Mouse (Mus musculus): ENCODE measurements around the gene Cnnm4. TPM values are rescaled to one million over a fixed set of nuclear protein-coding genes. Genes with fewer than 3 reads are reported as not detected.

Gene Cnnm4
- polyA plus RNA-seq, 1 experiment from 2014 or later, result 9.3 TPM

DNA sequence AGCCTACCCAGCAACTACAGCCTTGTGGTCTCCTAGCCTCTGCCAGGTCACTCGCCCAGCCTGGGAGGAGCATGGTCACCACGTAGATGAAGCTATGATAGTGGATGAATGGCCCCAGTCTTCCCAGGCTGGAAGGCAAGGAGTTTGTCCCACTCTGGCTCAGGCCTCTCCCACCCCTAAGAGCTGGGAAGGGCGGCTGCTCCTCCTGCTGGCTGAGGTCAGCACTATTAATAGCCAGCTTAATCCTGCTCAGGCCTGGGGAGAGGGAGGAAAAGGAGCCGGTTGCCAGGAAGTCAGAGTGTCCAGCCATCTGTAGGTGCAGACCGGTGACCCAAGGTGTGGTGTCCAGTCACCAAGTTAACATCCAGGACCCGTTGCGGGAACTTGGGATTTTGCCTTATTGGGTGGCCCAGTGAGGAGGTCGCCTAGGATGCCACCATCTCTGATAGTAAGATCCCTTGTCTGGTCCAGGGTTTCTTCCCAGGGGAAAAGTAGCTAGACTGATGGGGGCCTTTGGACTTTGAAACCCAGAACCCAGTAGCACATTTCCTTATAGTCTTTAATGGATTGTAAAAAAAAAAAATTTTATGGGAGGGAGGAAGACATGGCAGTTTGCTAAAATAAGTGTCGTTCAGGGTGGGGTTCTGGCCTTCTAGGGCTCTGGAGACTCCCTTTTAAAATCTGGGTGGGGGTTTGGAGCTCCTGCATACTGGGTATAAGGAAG lies 21.2 kb downstream of the Cnnm4 start:
- peak; percentile 89 for DNase-seq (ENCODE audit: low spot score)
- H3K27me3 ChIP-seq (replicated peaks; ENCODE audit: insufficient read depth, low read length), result no peaks in the 10 kb centered on the region
- TF ChIP-seq CTCF (IDR thresholded peaks at IDR 0.05) (peak; percentile 87), EP300 (IDR thresholded peaks at IDR 0.05) (no peak)
- H3K4me1 ChIP-seq (ENCODE audit: insufficient read depth, low read depth, low read length), result no peaks in the 10 kb centered on the region
- no peak overlapping the region for H3K27ac ChIP-seq (ENCODE audit: low read length)
- no peak overlapping the region for H3K4me2 ChIP-seq (replicated peaks; ENCODE audit: low read depth, low read length)
- H3K4me3 ChIP-seq (ENCODE audit: low read depth, low read length), result no peak overlapping the region
- 34% methylated on average over 9 of the region's 9 CpGs for WGBS
- H3K36me3 ChIP-seq (ENCODE audit: insufficient read depth, low read length), result no peaks in the 10 kb centered on the region
- H3K9ac ChIP-seq (replicated peaks; ENCODE audit: low read depth), result no peak overlapping the region
- ATAC-seq, result peak; percentile 97
- H3K9me3 ChIP-seq (ENCODE audit: low read length), result no peaks in the 10 kb centered on the region

DNA sequence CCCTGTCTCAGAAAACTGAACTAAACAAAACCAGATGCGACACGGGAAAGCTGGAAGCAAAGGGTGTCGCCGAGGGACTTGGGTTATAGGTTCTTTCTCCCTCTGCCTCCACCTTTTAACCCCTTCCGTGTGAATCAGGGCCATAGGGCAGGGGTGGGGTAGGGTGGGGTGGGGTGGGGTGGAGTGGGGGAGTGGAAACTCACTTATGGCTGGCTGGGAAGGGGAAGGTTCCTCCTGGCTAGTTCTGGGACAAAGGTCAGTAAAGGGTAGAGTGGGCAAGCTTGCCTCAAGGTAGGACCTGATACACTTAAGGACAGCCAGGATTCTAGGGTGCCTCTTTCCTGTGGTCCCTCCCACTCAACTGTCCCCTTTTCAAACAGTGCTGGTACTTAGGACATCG lies 21.9 kb downstream of the Cnnm4 start:
- ATAC-seq, result no peak
- TF ChIP-seq CTCF (IDR thresholded peaks at IDR 0.05) (no peak), EP300 (IDR thresholded peaks at IDR 0.05) (no peak)
- no peaks in the 10 kb centered on the region for H3K36me3 ChIP-seq (ENCODE audit: insufficient read depth, low read length)
- H3K9ac ChIP-seq (replicated peaks; ENCODE audit: low read depth), result no peak overlapping the region
- no peak overlapping the region for H3K4me2 ChIP-seq (replicated peaks; ENCODE audit: low read depth, low read length)
- no peaks in the 10 kb centered on the region for H3K27me3 ChIP-seq (replicated peaks; ENCODE audit: insufficient read depth, low read length)
- 65% methylated on average over 6 of the region's 6 CpGs for WGBS
- H3K27ac ChIP-seq (ENCODE audit: low read length), result no peak overlapping the region
- no peaks in the 10 kb centered on the region for H3K9me3 ChIP-seq (ENCODE audit: low read length)
- no peak for DNase-seq (ENCODE audit: low spot score)
- no peak overlapping the region for H3K4me3 ChIP-seq (ENCODE audit: low read depth, low read length)
- no peaks in the 10 kb centered on the region for H3K4me1 ChIP-seq (ENCODE audit: insufficient read depth, low read depth, low read length)

DNA sequence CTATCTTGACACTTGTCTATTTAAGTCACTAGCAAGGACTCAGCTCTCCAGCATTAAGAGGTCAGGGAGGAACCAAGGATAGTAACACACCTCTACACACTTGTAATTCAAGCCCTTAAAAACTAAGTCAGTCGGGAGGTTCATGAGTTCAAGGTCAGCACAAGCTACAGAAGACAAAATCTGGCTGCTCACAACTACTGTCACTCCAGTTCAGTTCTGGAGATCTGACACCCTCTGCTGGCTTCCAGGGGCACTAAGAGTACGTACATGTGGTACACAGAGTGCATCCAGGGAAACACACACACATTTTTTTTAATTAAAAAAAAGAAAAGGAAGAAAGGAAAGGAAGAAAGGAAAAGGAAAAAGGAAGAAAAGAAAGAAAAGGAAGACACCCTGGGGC lies 25.3 kb downstream of the Cnnm4 start:
- Histone ChIP-seq H3K27me3 (replicated peaks; ENCODE audit: insufficient read depth, low read length) (no peaks in the 10 kb centered on the region), H3K4me1 (ENCODE audit: insufficient read depth, low read depth, low read length) (no peaks in the 10 kb centered on the region), H3K4me3 (ENCODE audit: low read depth, low read length) (no peak overlapping the region), H3K9me3 (ENCODE audit: low read length) (no peaks in the 10 kb centered on the region), H3K27ac (ENCODE audit: low read length) (no peak overlapping the region), H3K9ac (replicated peaks; ENCODE audit: low read depth) (no peak overlapping the region), H3K4me2 (replicated peaks; ENCODE audit: low read depth, low read length) (no peak overlapping the region), H3K36me3 (ENCODE audit: insufficient read depth, low read length) (no peaks in the 10 kb centered on the region)
- no peak for TF ChIP-seq EP300 (IDR thresholded peaks at IDR 0.05)
- peak; percentile 58 for TF ChIP-seq CTCF (IDR thresholded peaks at IDR 0.05)
- DNase-seq (ENCODE audit: low spot score) (no peak), ATAC-seq (no peak)
- WGBS, result 52% methylated on average over 2 of the region's 2 CpGs

DNA sequence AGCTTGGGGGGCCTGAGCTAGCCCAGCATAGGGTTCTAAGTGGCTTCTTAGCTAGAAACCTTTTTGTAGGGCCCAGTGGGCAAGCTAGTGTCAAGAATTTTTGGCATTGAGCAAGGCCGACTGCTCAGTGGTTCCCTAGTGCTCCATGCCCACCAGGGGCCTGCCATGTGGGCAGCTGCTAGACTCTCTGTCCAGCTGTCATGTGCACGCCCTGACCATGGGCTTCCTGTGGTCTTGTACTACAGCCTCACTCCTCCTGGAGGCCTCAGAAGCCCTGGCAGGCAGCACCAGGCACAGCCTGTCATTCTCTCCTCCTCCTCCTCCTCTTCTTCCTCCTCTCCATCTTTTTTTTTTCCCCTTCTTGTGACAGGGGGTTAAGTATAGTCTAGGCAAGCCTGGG lies 25.9 kb downstream of the Cnnm4 start:
- no peaks in the 10 kb centered on the region for H3K4me1 ChIP-seq (ENCODE audit: insufficient read depth, low read depth, low read length)
- no peak overlapping the region for H3K4me2 ChIP-seq (replicated peaks; ENCODE audit: low read depth, low read length)
- H3K36me3 ChIP-seq (ENCODE audit: insufficient read depth, low read length), result no peaks in the 10 kb centered on the region
- ATAC-seq (no peak), DNase-seq (ENCODE audit: low spot score) (no peak)
- 75% methylated on average over 2 of the region's 2 CpGs for WGBS
- no peak overlapping the region for H3K27ac ChIP-seq (ENCODE audit: low read length)
- no peak overlapping the region for H3K9ac ChIP-seq (replicated peaks; ENCODE audit: low read depth)
- no peak for TF ChIP-seq CTCF (IDR thresholded peaks at IDR 0.05)
- no peak for TF ChIP-seq EP300 (IDR thresholded peaks at IDR 0.05)
- H3K9me3 ChIP-seq (ENCODE audit: low read length), result no peaks in the 10 kb centered on the region
- H3K27me3 ChIP-seq (replicated peaks; ENCODE audit: insufficient read depth, low read length), result no peaks in the 10 kb centered on the region
- H3K4me3 ChIP-seq (ENCODE audit: low read depth, low read length), result no peak overlapping the region

DNA sequence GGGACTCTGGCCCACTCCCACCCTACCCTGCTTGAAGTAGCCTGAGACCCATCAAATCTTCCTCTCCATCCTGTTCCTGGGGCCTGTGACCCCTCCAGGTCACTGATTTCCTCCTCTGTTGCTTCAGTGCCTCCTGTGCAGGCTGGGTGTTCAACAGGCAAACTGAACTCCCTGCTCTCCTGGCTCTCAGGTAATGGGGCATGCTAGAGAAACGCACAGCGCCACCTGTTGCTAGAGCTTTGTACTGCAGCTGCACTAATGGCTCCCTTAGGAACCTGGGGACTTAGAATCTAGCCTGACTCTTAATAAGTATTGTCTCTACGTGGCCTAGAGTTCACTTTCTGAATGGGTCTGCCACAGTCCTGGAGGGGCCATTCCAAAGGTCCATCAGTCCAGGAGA lies 29.8 kb downstream of the Cnnm4 start:
- no peaks in the 10 kb centered on the region for H3K27me3 ChIP-seq (replicated peaks; ENCODE audit: insufficient read depth, low read length)
- no peak overlapping the region for H3K9ac ChIP-seq (replicated peaks; ENCODE audit: low read depth)
- ATAC-seq (peak; percentile 55), DNase-seq (ENCODE audit: low spot score) (peak; percentile 66)
- H3K4me1 ChIP-seq (ENCODE audit: insufficient read depth, low read depth, low read length), result no peaks in the 10 kb centered on the region
- H3K4me3 ChIP-seq (ENCODE audit: low read depth, low read length), result no peak overlapping the region
- H3K36me3 ChIP-seq (ENCODE audit: insufficient read depth, low read length), result no peaks in the 10 kb centered on the region
- H3K4me2 ChIP-seq (replicated peaks; ENCODE audit: low read depth, low read length), result no peak overlapping the region
- H3K27ac ChIP-seq (ENCODE audit: low read length), result no peak overlapping the region
- WGBS, result 8% methylated on average over 3 of the region's 3 CpGs
- no peak for TF ChIP-seq EP300 (IDR thresholded peaks at IDR 0.05)
- peak; percentile 96 for TF ChIP-seq CTCF (IDR thresholded peaks at IDR 0.05)
- H3K9me3 ChIP-seq (ENCODE audit: low read length), result no peaks in the 10 kb centered on the region

DNA sequence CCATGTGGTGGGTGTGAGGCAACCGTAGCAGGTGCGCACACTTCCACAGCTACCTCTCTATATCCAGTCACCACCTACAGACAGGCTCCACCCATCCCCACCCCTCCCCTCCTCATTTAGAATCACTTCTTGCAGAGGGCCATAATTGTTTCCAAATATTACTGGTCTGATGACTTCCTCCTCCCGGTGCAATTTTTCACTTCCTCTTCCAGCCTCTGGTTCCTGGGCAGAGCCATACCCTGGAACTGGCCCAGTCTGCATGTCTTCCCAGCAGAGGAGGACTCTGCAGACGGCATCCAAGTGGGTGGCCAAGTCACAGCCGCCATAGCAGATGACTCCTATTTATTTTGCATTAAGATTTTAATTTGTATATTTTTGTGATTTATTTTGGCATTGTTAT lies 36.8 kb downstream of the Cnnm4 start:
- WGBS, result 56% methylated on average over 5 of the region's 5 CpGs
- TF ChIP-seq CTCF (IDR thresholded peaks at IDR 0.05), result no peak
- TF ChIP-seq EP300 (IDR thresholded peaks at IDR 0.05), result no peak
- H3K27ac ChIP-seq (ENCODE audit: low read length), result no peak overlapping the region

More for the DNA sequence above, 36.8 kb downstream of the Cnnm4 start:
- Histone ChIP-seq H3K9me3 (ENCODE audit: low read length) (no peaks in the 10 kb centered on the region), H3K27me3 (replicated peaks; ENCODE audit: insufficient read depth, low read length) (no peaks in the 10 kb centered on the region), H3K4me3 (ENCODE audit: low read depth, low read length) (no peak overlapping the region), H3K9ac (replicated peaks; ENCODE audit: low read depth) (no peak overlapping the region), H3K4me1 (ENCODE audit: insufficient read depth, low read depth, low read length) (peaks cover 7% of the 10 kb centered on the region; the same call in 1 of the 2 replicates), H3K4me2 (replicated peaks; ENCODE audit: low read depth, low read length) (no peak overlapping the region), H3K36me3 (ENCODE audit: insufficient read depth, low read length) (no peaks in the 10 kb centered on the region)
- DNase-seq (ENCODE audit: low spot score) (peak; percentile 51), ATAC-seq (no peak)

Data from lung, postnatal 0 days (tissue).